Mouse (Mus musculus) cortical plate, adult 2 months (tissue): ENCODE measurements around the gene Hdhd3. TPM values are rescaled to one million over a fixed set of nuclear protein-coding genes. Genes with fewer than 3 reads are reported as not detected.

Experiments used
- H3K27ac ChIP-seq: fragments of 200-500 bp; 2 replicates; pipeline ENCODE4 v1.5.1; 2012; ENCODE audit warnings: low read length, control low read depth, inconsistent platforms; ENCODE audit not compliant: insufficient read depth
- H3K4me1 ChIP-seq: fragments of 200-500 bp; 2 replicates; pipeline ENCODE4 v1.6.1; 2011; ENCODE audit warnings: low read length; ENCODE audit not compliant: control insufficient read depth, insufficient read depth
- H3K4me3 ChIP-seq: fragments of 200-500 bp; 2 replicates; pipeline ENCODE4 v1.5.1; 2011; ENCODE audit warnings: mild to moderate bottlenecking, low read length, control low read depth; ENCODE audit not compliant: insufficient read depth
- CTCF ChIP-seq: fragments of 200-500 bp; IDR thresholded peaks from 2 replicates; pipeline ENCODE4 v1.5.1; 2011; ENCODE audit warnings: mild to moderate bottlenecking, control low read depth, low read length; ENCODE audit not compliant: insufficient read depth; ENCODE audit errors: extremely low read depth
- POLR2A ChIP-seq: fragments of 200-500 bp; IDR thresholded peaks from 2 replicates; pipeline ENCODE4 v1.6.1; 2011; ENCODE audit warnings: mild to moderate bottlenecking, low read length, control low read depth; ENCODE audit not compliant: insufficient read depth; ENCODE audit errors: extremely low read depth
- polyA plus RNA-seq: library from polyadenylated mRNA; depleted of rRNA; stranded (reverse); fragments of >200 nt; gene quantifications from 2 replicates; pipeline ENCODE4 v1.2.3, GENCODE M21; 2012; rRNA removed

The Hdhd3 gene
- 7.6 and 8.4 TPM in 2 replicates for polyA plus RNA-seq

DNA sequence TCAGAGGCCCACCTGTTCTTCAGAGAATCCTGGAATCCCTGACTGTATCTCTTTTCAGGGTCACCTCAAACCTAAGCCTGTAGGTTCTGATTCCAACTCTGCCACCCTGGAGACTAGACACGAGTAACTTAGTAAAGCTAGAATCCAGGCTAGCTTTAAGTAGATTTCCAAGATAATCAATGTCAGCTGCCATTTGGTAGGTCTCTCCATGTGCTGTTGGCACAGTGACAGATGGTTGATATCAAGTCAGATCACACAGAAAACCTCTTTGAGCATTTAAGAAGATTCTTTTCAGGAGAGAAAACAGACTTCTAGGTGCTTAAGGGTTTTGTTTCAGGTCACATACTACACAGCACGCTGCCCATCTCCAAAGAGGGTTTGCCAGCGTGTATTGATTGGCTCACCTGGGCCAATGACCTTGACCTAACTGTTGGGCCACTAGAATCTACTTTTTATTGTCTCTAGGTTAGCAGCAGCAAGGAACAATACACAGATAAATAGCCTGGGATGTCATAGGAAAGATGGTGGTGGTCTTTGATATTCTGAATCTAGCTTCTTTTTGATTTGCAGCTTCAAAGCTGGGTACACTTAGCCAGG, at the start of gene Hdhd3:
TSS of gene Hdhd3 (minus strand) at position 94 of the 597 bp plus-strand sequence.
- Histone ChIP-seq H3K4me3 (peak within 1 kb of the TSS; percentile 66), H3K27ac (peak within 1 kb of the TSS; percentile 15; the same call in 1 of the 2 replicates)
- no peak for TF ChIP-seq CTCF
- no peak for TF ChIP-seq POLR2A

DNA sequence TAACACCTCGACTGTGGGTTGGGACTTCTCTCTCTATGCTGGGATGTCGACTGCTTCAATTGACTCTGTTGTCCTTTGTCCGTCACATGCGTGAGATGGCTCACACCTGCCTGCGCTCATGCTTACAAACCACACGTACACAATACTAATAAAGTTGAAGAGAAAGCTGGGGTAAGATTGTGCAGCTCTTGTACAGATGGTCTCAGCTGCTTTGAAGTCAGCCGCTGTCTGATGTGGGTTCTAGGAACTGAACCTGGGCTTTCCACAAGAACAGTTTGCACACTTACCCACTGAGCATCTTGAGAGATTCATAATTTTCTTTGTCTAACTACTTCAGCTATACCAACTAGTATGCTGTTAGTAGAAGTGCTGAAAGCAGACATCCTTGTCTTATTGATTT, 48.7 kb upstream of the Hdhd3 start:
- TF ChIP-seq POLR2A (no peak), CTCF (no peak)
- no peak overlapping the region for H3K27ac ChIP-seq
- no peaks in the 10 kb centered on the region for H3K4me1 ChIP-seq
- H3K4me3 ChIP-seq = no peak overlapping the region

More for the DNA sequence above, at the start of gene Hdhd3:
- no peaks in the 10 kb centered on the region; the same call in 1 of the 2 replicates for H3K4me1 ChIP-seq

DNA sequence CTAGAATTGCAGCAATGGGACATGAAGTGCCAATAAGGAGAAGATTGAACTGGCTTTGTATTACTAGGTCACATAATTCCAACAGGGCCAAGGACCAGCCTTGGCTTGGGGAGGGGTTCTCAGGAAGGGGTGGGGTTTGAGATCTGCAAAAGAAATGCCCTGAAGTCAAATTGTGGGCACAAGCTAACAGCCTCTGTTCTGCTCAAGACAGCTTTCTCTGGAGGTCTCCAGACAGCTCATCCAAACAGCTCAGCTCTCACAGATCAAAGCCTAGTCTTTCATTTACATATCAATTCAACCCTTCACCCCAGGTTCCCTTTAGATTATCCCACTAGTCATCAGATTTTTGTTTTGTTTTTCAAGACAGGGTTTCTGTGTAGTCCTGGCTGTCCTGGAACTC, 41.5 kb upstream of the Hdhd3 start:
- TF ChIP-seq POLR2A (no peak), CTCF (no peak)
- H3K4me1 ChIP-seq = no peaks in the 10 kb centered on the region
- no peak overlapping the region for H3K27ac ChIP-seq
- H3K4me3 ChIP-seq = no peak overlapping the region

DNA sequence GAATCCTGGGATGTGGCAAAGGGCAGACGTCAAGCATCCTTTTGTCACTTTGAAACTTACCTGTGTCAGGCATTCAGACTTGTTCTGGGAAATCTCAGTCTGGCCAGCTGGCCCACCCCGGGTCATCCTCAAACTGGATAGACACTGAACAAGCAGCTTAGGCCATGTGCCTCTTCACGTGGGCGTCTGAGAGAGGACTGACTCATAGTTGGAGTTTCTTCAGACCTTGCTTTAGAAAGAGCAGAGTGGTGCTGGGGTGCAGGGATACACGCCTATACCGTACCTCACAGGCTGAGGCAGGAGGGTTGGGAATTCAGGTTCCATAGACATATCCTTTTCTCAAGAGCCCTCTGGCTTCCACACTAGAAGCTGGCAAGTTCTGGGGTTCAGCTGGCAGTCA, 40.5 kb upstream of the Hdhd3 start:
- Histone ChIP-seq H3K27ac (no peak overlapping the region), H3K4me3 (no peak overlapping the region), H3K4me1 (no peaks in the 10 kb centered on the region)
- no peak for TF ChIP-seq CTCF
- no peak for TF ChIP-seq POLR2A

DNA sequence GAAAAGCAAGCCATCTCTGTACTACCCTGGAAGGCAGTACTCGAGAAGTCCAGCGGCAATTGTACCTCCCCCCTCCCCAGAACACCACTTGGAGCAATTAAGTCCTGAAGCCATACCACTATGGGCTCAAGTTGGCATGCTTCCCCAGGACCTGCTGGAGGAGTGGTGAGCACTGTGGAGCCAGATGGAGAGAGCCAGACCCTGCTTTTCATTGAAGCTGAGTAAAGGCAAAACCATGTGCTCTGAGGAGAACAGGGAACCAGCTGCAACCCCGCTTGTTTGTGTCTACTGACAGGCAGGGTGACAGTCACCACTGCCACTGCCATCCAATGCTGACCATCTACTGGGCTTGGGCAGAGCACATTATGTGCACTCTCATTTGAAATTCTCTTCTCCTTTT, 38.5 kb upstream of the Hdhd3 start:
- no peak overlapping the region for H3K4me3 ChIP-seq
- no peaks in the 10 kb centered on the region for H3K4me1 ChIP-seq
- TF ChIP-seq POLR2A (no peak), CTCF (no peak)
- no peak overlapping the region for H3K27ac ChIP-seq

DNA sequence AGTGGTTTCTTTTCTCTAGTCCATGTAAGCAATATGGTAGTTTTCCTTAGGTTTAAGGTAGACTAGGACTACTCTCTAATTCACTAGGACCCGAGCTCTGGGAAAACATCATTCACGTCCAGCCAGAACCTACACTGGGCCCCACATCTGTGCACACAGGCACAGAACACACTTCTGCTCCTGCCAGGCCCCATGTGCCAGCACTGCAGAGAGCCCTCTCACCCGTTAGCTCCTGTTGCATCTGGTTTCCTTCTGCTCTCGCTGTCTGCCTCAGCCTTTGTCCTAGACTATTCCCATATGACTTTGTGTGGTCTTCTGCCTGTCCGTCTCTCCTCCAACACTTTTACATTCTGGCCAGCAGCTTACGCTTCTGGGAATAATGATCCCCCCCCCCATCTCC, 30.5 kb upstream of the Hdhd3 start:
- H3K27ac ChIP-seq = no peak overlapping the region

DNA sequence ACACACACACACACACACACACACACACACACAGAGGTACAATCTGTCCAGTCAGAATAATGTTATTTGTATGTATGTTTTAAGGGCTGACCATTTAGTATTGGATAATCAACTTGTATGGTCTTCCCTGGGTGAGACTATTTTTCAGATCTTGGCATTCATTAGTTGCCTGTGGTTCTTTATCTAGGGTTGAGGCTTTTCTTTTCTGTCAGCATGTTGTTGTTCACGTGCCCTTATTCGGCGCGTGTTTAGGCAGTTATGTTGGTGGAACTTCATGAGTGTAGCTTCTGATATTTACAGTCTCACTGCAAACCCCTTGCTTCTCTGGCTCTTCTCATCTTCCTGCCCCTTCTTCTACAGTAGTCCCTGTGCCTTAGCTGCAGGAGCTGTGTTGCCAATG, 24.4 kb upstream of the Hdhd3 start:
- Histone ChIP-seq H3K27ac (no peak overlapping the region), H3K4me1 (peaks cover 3% of the 10 kb centered on the region; the same call in 1 of the 2 replicates), H3K4me3 (no peak overlapping the region)
- TF ChIP-seq CTCF (no peak), POLR2A (no peak)

More for the DNA sequence above, 30.5 kb upstream of the Hdhd3 start:
- TF ChIP-seq CTCF (no peak), POLR2A (no peak)
- Histone ChIP-seq H3K4me3 (no peak overlapping the region), H3K4me1 (no peaks in the 10 kb centered on the region)

DNA sequence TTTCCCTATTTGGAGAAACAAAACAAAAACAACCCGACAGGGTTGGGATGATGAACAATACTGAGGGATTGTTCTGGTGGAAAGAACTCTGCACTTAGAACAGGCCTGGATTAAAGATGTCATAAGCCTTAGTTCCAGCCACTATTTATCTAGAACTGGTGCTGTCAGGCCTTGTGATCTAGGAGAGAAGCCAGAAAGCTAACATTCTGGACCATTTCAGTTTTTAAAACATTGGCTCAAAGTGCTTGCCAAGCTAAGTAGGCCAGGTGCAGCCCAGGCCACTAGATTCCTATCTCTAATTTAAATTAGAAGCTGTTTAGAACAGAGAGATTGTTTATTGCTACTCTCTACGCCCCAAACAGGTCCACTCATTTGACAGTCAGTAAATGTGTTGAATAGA, 23.0 kb upstream of the Hdhd3 start:
- TF ChIP-seq POLR2A (no peak), CTCF (no peak)
- Histone ChIP-seq H3K4me1 (peaks cover 3% of the 10 kb centered on the region; the same call in 1 of the 2 replicates), H3K27ac (no peak overlapping the region), H3K4me3 (no peak overlapping the region)

DNA sequence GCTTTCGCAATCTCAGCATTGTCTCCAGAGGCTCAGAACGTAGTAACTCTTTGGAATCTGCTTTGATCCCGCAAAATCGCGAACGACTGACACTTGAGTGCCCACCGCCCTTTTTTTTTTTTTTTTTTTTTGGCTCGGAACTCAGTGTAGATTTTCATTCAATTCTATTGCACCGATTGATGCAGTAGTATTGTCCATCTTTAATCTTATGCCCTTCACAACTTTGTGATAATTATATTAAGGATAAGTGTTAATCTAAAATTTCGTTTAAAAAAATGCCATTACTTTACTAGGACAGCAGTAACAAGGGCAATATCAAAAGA, 22.2 kb upstream of the Hdhd3 start:
- peaks cover 3% of the 10 kb centered on the region; the same call in 1 of the 2 replicates for H3K4me1 ChIP-seq
- peak overlapping the region; percentile 73 for H3K4me3 ChIP-seq
- TF ChIP-seq POLR2A (no peak), CTCF (no peak)
- H3K27ac ChIP-seq = no peak overlapping the region

DNA sequence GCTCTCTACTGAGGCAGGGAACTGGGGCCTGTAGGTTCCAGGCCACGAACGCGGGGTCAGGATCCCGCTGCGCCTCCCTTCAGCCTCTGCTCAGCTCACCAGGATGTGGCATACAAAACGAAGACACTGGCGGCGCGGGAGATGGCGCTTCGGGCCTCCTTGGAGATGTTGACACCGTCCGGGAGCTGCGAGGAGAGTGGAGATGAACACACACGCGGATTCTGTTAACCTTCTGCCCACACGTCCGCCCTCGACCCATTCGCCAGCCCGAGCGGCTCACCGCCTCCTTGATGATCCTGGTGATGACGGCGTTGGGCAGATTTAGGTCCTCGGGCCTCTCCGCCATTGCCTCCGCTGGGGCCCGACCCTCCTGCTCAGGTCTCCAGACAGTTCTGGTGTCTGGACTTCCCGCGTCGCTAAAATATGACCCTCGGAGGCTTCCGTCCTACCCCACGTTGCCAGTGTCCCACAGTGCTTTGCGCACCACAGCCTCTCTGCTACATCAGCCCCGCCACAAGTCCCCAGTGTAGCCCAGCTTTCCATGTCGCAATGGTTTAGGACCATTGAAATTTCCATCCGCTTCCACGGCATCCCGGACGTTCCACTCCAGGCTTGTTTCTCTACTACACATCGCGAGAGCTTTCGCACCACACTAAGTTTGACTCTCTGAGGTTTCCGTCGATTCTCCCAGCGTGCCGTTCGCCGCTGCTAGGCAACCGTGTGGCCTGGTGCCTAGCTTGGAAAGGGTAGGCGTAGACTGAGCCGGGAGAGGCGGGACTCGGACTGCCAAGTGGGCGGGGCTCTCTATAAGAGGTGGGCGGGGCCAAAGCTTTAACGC, 21.6 kb upstream of the Hdhd3 start, which contains the start of the genes Pole3 and 4933430I17Rik:
TSS of gene Pole3 (minus strand) at position 418 of the 838 bp plus-strand sequence.
TSS of gene 4933430I17Rik (plus strand) at position 719 of the 838 bp plus-strand sequence.
- H3K4me3 ChIP-seq = peak within 1 kb of the TSS; percentile 73
- H3K27ac ChIP-seq = peak within 1 kb of the TSS; percentile 99
- peaks cover 3% of the 10 kb centered on the region; the same call in 1 of the 2 replicates for H3K4me1 ChIP-seq
- TF ChIP-seq CTCF (no peak), POLR2A (0 out of 2 replicates have a peak, but pooled peaks have one; percentile 17)
